Mouse (Mus musculus): Measurements from ENCODE around the gene Mcoln3.

DNA sequence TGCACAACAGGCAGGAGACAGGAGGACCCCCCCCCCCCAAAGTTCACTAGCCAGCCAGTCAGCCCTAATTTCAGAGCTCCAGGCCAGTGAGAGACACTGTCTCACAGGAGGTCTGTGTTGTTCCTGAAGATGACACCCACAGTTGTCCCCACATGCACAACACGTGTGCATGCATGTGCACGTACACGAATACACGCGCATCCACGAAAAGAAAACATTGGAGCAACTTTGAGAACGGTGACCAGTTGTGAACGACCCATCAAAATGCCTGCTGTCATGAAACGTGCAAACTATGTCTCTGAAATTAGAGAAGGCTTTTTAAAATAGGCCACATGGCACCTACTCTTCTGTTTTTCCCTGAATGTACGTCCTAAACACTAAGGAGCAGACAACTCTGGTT, 34.1 kb downstream of the Mcoln3 start:
- no peak for TF ChIP-seq GATA1 (IDR thresholded peaks at IDR 0.05; ENCODE audit: low read length)
- no peak for TF ChIP-seq TAL1 (IDR thresholded peaks at IDR 0.05; ENCODE audit: low read length)
